Mouse (Mus musculus): Measurements from ENCODE around the gene Tnk1.
A peak's percentile ranks its signal among the peaks of the same experiment; 100 is the strongest.

Tnk1 gene

GRCm38 (mm10) chr11:69855347-69855746, 3.2 kb downstream of the Tnk1 start:
- Histone ChIP-seq H3K36me3 (ENCODE audit: insufficient read depth, low read length) (peaks cover 45% of the 10 kb centered on the region), H3K9me3 (ENCODE audit: low read length) (no peaks in the 10 kb centered on the region), H3K4me1 (replicated peaks; ENCODE audit: low read depth, low read length) (peaks cover 71% of the 10 kb centered on the region), H3K27me3 (ENCODE audit: insufficient read depth, low read length) (peaks cover 27% of the 10 kb centered on the region), H3K4me3 (replicated peaks; ENCODE audit: low read length) (peak overlapping the region; percentile 75)
- TF ChIP-seq POU5F1 (IDR thresholded peaks at IDR 0.05; ENCODE audit: borderline replicate concordance, low read length) (no peak), CTCF (conservative IDR thresholded peaks at IDR 0.05; ENCODE audit: low read length) (peak; percentile 33)

GRCm38 (mm10) chr11:69854680-69855079, 3.9 kb downstream of the Tnk1 start:
- H3K4me3 ChIP-seq (replicated peaks; ENCODE audit: low read length): peak overlapping the region; percentile 45
- TF ChIP-seq NANOG (IDR thresholded peaks at IDR 0.05; ENCODE audit: borderline replicate concordance, low read length): no peak
- TF ChIP-seq POU5F1 (IDR thresholded peaks at IDR 0.05; ENCODE audit: borderline replicate concordance, low read length): no peak

GRCm38 (mm10) chr11:69853994-69854393, 4.5 kb downstream of the Tnk1 start:
- TF ChIP-seq NANOG (IDR thresholded peaks at IDR 0.05; ENCODE audit: borderline replicate concordance, low read length) (no peak), POU5F1 (IDR thresholded peaks at IDR 0.05; ENCODE audit: borderline replicate concordance, low read length) (no peak), CTCF (conservative IDR thresholded peaks at IDR 0.05; ENCODE audit: low read length) (no peak)
- Histone ChIP-seq H3K27me3 (ENCODE audit: insufficient read depth, low read length) (peaks cover 25% of the 10 kb centered on the region), H3K9me3 (ENCODE audit: low read length) (no peaks in the 10 kb centered on the region), H3K4me1 (replicated peaks; ENCODE audit: low read depth, low read length) (peaks cover 70% of the 10 kb centered on the region), H3K36me3 (ENCODE audit: insufficient read depth, low read length) (peaks cover 59% of the 10 kb centered on the region), H3K4me3 (replicated peaks; ENCODE audit: low read length) (0 out of 2 replicates have a peak overlapping the region, but pooled peaks have one; percentile 13)

More at GRCm38 (mm10) chr11:69854680-69855079, 3.9 kb downstream of the Tnk1 start:
- Histone ChIP-seq H3K4me1 (replicated peaks; ENCODE audit: low read depth, low read length) (peaks cover 74% of the 10 kb centered on the region), H3K36me3 (ENCODE audit: insufficient read depth, low read length) (peaks cover 52% of the 10 kb centered on the region), H3K9me3 (ENCODE audit: low read length) (no peaks in the 10 kb centered on the region), H3K27me3 (ENCODE audit: insufficient read depth, low read length) (peaks cover 27% of the 10 kb centered on the region)

- H3K27me3 ChIP-seq (ENCODE audit: insufficient read depth, low read length): peaks cover 22% of the 10 kb centered on the region
- no peak overlapping the region for H3K4me3 ChIP-seq (replicated peaks; ENCODE audit: low read length)
- TF ChIP-seq CTCF (conservative IDR thresholded peaks at IDR 0.05; ENCODE audit: low read length): no peak
- no peak for TF ChIP-seq NANOG (IDR thresholded peaks at IDR 0.05; ENCODE audit: borderline replicate concordance, low read length)
- no peak for TF ChIP-seq POU5F1 (IDR thresholded peaks at IDR 0.05; ENCODE audit: borderline replicate concordance, low read length)
- peaks cover 61% of the 10 kb centered on the region for H3K36me3 ChIP-seq (ENCODE audit: insufficient read depth, low read length)
- no peaks in the 10 kb centered on the region for H3K9me3 ChIP-seq (ENCODE audit: low read length)
- H3K4me1 ChIP-seq (replicated peaks; ENCODE audit: low read depth, low read length): peaks cover 65% of the 10 kb centered on the region
These were observed 7.8 kb downstream of the Tnk1 start for GRCm38 (mm10) chr11:69850754-69851153.

GRCm38 (mm10) chr11:69849884-69850283, 8.6 kb downstream of the Tnk1 start:
- Histone ChIP-seq H3K27me3 (ENCODE audit: insufficient read depth, low read length) (peaks cover 22% of the 10 kb centered on the region), H3K36me3 (ENCODE audit: insufficient read depth, low read length) (peaks cover 60% of the 10 kb centered on the region), H3K4me1 (replicated peaks; ENCODE audit: low read depth, low read length) (peaks cover 65% of the 10 kb centered on the region), H3K9me3 (ENCODE audit: low read length) (no peaks in the 10 kb centered on the region), H3K4me3 (replicated peaks; ENCODE audit: low read length) (no peak overlapping the region)
- no peak for TF ChIP-seq NANOG (IDR thresholded peaks at IDR 0.05; ENCODE audit: borderline replicate concordance, low read length)

- peaks cover 55% of the 10 kb centered on the region for H3K36me3 ChIP-seq (ENCODE audit: insufficient read depth, low read length)
- H3K4me1 ChIP-seq (replicated peaks; ENCODE audit: low read depth, low read length): peaks cover 57% of the 10 kb centered on the region
These were observed 9.4 kb downstream of the Tnk1 start for GRCm38 (mm10) chr11:69849128-69849527.

GRCm38 (mm10) chr11:69848021-69848420, 10.5 kb downstream of the Tnk1 start:
- peaks cover 46% of the 10 kb centered on the region for H3K4me1 ChIP-seq (replicated peaks; ENCODE audit: low read depth, low read length)
- H3K36me3 ChIP-seq (ENCODE audit: insufficient read depth, low read length): peaks cover 51% of the 10 kb centered on the region
- peak overlapping the region; percentile 86 for H3K4me3 ChIP-seq (replicated peaks; ENCODE audit: low read length)
- no peaks in the 10 kb centered on the region for H3K9me3 ChIP-seq (ENCODE audit: low read length)
- peaks cover 22% of the 10 kb centered on the region for H3K27me3 ChIP-seq (ENCODE audit: insufficient read depth, low read length)
- TF ChIP-seq POU5F1 (IDR thresholded peaks at IDR 0.05; ENCODE audit: borderline replicate concordance, low read length): no peak
- TF ChIP-seq NANOG (IDR thresholded peaks at IDR 0.05; ENCODE audit: borderline replicate concordance, low read length): no peak
- TF ChIP-seq CTCF (conservative IDR thresholded peaks at IDR 0.05; ENCODE audit: low read length): no peak

More at GRCm38 (mm10) chr11:69849128-69849527, 9.4 kb downstream of the Tnk1 start:
- Histone ChIP-seq H3K9me3 (ENCODE audit: low read length) (no peaks in the 10 kb centered on the region), H3K4me3 (replicated peaks; ENCODE audit: low read length) (no peak overlapping the region), H3K27me3 (ENCODE audit: insufficient read depth, low read length) (peaks cover 22% of the 10 kb centered on the region)
- TF ChIP-seq CTCF (conservative IDR thresholded peaks at IDR 0.05; ENCODE audit: low read length) (no peak), NANOG (IDR thresholded peaks at IDR 0.05; ENCODE audit: borderline replicate concordance, low read length) (no peak), POU5F1 (IDR thresholded peaks at IDR 0.05; ENCODE audit: borderline replicate concordance, low read length) (no peak)

GRCm38 (mm10) chr11:69846738-69847688, 11.5 kb downstream of the Tnk1 start:
- H3K4me1 ChIP-seq (replicated peaks; ENCODE audit: low read depth, low read length): peaks cover 42% of the 10 kb centered on the region
- TF ChIP-seq NANOG (IDR thresholded peaks at IDR 0.05; ENCODE audit: borderline replicate concordance, low read length) (no peak), POU5F1 (IDR thresholded peaks at IDR 0.05; ENCODE audit: borderline replicate concordance, low read length) (peak; percentile 23; the same call in 1 of the 2 replicates), CTCF (conservative IDR thresholded peaks at IDR 0.05; ENCODE audit: low read length) (no peak)

More at GRCm38 (mm10) chr11:69846738-69847688, 11.5 kb downstream of the Tnk1 start:
- Histone ChIP-seq H3K36me3 (ENCODE audit: insufficient read depth, low read length) (peaks cover 41% of the 10 kb centered on the region), H3K9me3 (ENCODE audit: low read length) (no peaks in the 10 kb centered on the region), H3K27me3 (ENCODE audit: insufficient read depth, low read length) (peaks cover 22% of the 10 kb centered on the region), H3K4me3 (replicated peaks; ENCODE audit: low read length) (peak overlapping the region; percentile 86)
